Mouse (Mus musculus): ENCODE data around the gene Rgs6. TPM values are rescaled to one million over a fixed set of nuclear protein-coding genes. Genes with fewer than 3 reads are reported as not detected.

The Rgs6 gene
- total RNA-seq, 2 experiments from 2014 or later, result 13.7 to 15.8 TPM

- DNase-seq, result no peak
- intact Hi-C loops (cut with DNase I), result no loop called here
Measured at GRCm38 (mm10) chr12:83004014-83004682, 416.1 kb downstream of the Rgs6 start.

- DNase-seq, result no peak
- intact Hi-C loops (cut with DNase I), result loop anchor here (5.0 to 10.0 kb wide), 2 partner anchors 49 to 396 kb away; no protein-coding TSS in a partner anchor
Measured at GRCm38 (mm10) chr12:83011056-83011565, 423.0 kb downstream of the Rgs6 start.

GRCm38 (mm10) chr12:83013918-83014691 is 426.0 kb downstream of the Rgs6 start:
- DNase-seq, result no peak
- intact Hi-C loops (cut with DNase I), result loop anchor here (5.0 to 10.0 kb wide), 2 partner anchors 52 to 399 kb away; no protein-coding TSS in a partner anchor

- intact Hi-C loops (cut with DNase I), result loop anchor here (5.0 to 10.0 kb wide), 3 partner anchors 53 to 400 kb away; no protein-coding TSS in a partner anchor
- no peak for DNase-seq
Measured at GRCm38 (mm10) chr12:83014848-83015247, 426.8 kb downstream of the Rgs6 start.

GRCm38 (mm10) chr12:83015366-83015765 is 427.3 kb downstream of the Rgs6 start:
- intact Hi-C loops (cut with DNase I), result loop anchor here (5.0 to 10.0 kb wide), 2 partner anchors 68 to 401 kb away; no protein-coding TSS in a partner anchor
- DNase-seq, result no peak

GRCm38 (mm10) chr12:83016486-83016885 is 428.4 kb downstream of the Rgs6 start:
- peak in 1 of 2 experiments; percentile 20 for DNase-seq
- intact Hi-C loops (cut with DNase I), result loop anchor here (5.0 to 10.0 kb wide), 2 partner anchors 69 to 402 kb away; no protein-coding TSS in a partner anchor

- peak; percentile 82 to 91 for DNase-seq
- intact Hi-C loops (cut with DNase I), result loop anchor here (1.0 to 10.0 kb wide), 4 partner anchors 71 to 520 kb away; no protein-coding TSS in a partner anchor
Measured at GRCm38 (mm10) chr12:83018005-83018404, 429.9 kb downstream of the Rgs6 start.

GRCm38 (mm10) chr12:83026985-83027384 is 438.9 kb downstream of the Rgs6 start:
- DNase-seq, result no peak
- intact Hi-C loops (cut with DNase I), result no loop called here

- DNase-seq, result no peak
- intact Hi-C loops (cut with DNase I), result no loop called here
Measured at GRCm38 (mm10) chr12:83033171-83033835, 445.2 kb downstream of the Rgs6 start.

GRCm38 (mm10) chr12:83034859-83035569 is 446.9 kb downstream of the Rgs6 start:
- DNase-seq, result no peak
- intact Hi-C loops (cut with DNase I), result no loop called here

GRCm38 (mm10) chr12:83037798-83038560 is 449.9 kb downstream of the Rgs6 start:
- intact Hi-C loops (cut with DNase I), result no loop called here
- no peak for DNase-seq

- intact Hi-C loops (cut with DNase I), result no loop called here
- no peak for DNase-seq
Measured at GRCm38 (mm10) chr12:83038779-83039178, 450.7 kb downstream of the Rgs6 start.

GRCm38 (mm10) chr12:83039859-83040258 is 451.8 kb downstream of the Rgs6 start:
- DNase-seq, result no peak
- intact Hi-C loops (cut with DNase I), result no loop called here

- intact Hi-C loops (cut with DNase I), result no loop called here
- no peak for DNase-seq
Measured at GRCm38 (mm10) chr12:83043980-83044620, 456.0 kb downstream of the Rgs6 start.

GRCm38 (mm10) chr12:83044621-83044990 is 456.5 kb downstream of the Rgs6 start:
- intact Hi-C loops (cut with DNase I), result no loop called here
- DNase-seq, result no peak

GRCm38 (mm10) chr12:83045001-83045531 is 457.0 kb downstream of the Rgs6 start:
- intact Hi-C loops (cut with DNase I), result no loop called here
- peak; percentile 18 to 39 for DNase-seq

- DNase-seq, result no peak
- intact Hi-C loops (cut with DNase I), result no loop called here
Measured at GRCm38 (mm10) chr12:83046734-83047133, 458.6 kb downstream of the Rgs6 start.

- intact Hi-C loops (cut with DNase I), result no loop called here
- no peak for DNase-seq
Measured at GRCm38 (mm10) chr12:83047710-83048109, 459.6 kb downstream of the Rgs6 start.

- intact Hi-C loops (cut with DNase I), result no loop called here
Measured at GRCm38 (mm10) chr12:83050514-83050913, 462.4 kb downstream of the Rgs6 start.

More at GRCm38 (mm10) chr12:83050514-83050913, 462.4 kb downstream of the Rgs6 start:
- DNase-seq, result no peak

Data from heart, postnatal 14 days (tissue).